Mouse (Mus musculus): Measurements from ENCODE around the gene Syt1.
A peak's percentile ranks its signal among the peaks of the same experiment; 100 is the strongest.

Gene Syt1

DNA sequence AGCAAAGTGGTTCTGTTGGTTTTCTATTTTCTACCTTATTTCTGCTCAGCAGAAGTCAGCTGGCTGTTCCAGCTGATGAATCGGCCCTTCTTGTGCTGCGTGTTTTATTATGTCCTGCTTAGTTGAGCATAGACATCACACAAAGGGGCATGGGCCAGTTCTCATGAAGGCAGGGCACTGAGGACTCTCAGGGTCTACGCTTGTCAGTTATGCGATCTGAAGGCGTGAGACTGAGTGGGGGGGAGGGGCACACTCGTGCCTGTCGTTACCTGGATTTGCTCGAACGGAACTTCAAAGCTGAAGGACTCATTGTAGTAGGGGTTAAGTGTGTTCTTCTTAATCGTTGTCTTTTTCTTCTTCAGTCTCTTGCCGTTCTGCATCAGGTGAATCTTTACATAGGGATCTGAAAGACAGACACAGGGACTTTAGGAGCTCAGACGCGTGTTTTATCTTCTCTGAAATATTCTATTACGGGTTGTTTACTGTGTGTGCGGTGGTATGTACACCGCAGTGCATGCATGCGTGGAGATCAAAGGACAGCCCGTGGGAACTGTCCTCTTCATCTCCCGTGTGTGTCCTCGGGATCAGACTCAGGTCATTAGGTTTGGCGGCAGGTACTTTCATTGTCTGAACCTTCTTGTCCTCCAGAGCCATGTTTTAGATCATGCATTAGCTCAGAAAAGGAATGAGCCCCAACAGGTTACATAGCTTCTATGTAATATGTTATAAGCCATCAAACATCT, 506.5 kb downstream of the Syt1 start:
- no peak for DNase-seq

DNA sequence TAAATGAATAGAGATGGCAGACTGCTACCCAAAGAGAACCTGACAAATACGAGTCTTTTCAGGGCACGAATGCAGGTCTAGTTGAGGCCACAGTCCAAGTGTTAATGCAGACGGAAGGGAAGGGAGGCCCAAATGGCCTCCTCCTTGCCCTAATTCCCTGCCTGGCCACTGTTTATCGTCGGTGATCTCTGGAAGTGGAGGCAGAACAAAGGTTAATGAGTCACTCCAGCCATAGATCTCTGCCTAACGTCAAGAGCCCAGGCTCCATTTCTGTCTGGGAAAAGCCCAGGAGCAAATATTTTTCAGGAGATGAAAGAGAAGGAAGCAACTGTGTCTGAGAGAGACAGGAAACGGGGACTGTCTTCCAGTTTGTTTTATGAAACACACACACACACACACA, 520.6 kb downstream of the Syt1 start:
- DNase-seq = no peak

DNA sequence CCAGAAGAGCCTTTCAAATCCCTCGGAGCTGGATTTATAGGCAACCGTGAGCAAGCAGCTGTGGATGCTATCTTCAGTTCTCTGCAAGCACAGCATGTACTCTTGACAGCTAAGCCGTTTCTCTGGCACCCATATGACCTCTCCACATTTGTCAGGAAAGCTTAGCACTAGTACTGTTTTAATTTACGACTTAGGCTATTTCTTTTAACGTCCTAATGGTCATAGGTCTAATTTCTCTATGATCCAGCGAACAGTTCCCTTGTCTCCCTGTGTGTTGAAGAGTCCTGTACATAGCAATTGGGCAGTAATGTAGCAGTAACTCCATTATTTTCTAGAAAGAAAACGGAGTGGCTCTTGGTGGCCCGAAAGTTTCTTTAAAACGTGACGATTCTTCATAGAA, 526.8 kb downstream of the Syt1 start:
- DNase-seq = no peak

DNA sequence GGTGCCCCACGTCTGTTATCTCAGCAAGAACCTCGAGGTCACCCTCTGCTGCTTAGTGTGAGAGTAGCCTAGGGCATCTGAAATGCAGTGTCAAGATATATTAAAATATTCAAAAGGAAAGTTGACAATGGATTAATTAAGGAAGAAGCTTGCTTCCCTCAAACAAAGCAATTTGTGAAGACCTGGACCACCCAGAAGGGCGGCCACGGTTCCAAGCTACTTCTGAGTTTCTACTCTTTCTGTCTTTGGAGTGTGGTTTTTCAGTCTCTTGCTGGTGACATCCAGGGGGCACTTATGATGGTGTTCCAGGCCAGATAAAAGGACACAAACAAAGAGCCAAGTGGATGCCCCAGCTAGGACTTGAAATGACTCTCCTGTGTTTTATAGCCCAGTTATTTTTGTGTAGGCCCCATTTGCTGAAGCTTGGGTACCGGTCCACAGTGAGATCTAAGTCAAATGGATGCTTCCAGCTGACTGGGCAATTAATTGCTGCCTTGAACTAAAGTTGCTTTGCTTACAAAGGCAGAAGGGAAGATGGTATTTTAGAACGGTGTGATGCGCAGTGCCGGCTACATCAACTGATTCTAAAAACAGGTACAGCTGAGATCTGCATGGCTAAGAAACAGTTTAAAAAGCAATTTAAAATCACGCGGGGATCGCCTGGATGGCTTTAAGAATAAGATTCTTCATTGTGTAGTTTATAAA, 530.5 kb downstream of the Syt1 start:
- DNase-seq = no peak

DNA sequence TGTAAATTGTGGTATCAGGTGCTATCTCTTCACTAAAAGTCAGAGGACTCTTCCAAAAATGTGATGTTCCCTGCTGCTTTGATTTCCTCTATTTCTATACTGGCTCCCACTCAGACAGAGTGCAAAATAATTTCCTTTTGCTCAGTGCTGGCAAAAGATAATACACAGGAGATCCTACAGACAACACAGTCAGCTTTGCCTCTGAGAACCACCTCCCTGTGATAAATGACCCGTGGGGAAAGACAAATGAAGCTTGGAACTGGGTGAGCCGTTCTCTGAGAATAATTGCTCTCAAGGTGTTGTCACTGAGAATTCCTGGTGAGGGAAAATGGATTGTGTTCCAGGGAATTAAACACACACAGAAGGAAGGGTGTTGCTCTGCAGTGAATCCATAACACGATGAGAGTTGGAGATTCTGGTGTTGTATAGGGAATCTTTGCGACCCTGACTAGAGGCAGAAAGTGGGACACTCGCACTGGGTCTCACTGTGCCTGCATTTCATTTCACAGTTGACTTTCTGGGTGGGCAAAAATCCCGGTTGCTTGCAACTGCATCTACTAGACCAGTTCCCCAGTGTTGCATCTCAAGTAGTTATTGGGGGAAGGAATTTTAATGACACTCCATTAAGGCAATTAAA, 540.3 kb downstream of the Syt1 start:
- DNase-seq = no peak

DNA sequence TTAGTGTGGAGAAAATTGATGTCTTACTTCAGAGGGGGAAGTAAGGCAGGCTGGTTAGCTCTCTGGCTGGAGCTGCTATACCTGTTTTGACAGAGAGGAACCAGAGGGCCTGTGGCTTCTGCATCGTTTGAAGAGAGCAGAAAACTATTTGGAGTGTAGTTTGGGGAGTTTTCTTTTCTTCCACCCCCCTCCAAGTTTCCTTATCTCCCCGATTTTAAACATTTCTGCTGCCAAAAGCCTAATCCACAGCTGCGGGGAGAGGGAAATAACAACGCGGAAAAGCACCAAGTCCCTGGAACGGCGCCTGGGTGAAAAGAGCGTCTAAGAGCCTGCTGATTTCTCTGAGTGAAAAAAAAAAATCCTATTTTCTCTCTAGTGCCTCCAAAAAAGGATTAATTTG, 544.2 kb downstream of the Syt1 start:
- no peak for DNase-seq

DNA sequence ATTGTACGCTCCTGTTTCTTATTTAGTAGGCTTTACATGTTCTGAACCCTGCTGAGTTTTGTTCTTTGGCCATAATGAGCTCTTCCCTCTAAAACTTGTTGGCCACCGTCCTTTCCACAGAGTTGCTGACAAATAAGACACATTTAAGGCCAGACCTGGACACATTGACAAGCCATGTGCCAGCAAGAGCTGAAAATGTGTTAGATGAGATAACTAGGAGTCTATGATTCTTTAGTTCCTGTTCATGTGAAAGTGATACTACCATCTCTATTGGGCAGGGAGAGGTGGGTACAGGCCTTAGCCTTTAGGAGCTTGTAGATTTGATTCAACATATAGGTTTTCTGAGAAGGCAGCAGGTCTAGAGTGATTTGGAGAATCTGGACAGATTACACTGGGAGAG, 548.9 kb downstream of the Syt1 start:
- DNase-seq = no peak

DNA sequence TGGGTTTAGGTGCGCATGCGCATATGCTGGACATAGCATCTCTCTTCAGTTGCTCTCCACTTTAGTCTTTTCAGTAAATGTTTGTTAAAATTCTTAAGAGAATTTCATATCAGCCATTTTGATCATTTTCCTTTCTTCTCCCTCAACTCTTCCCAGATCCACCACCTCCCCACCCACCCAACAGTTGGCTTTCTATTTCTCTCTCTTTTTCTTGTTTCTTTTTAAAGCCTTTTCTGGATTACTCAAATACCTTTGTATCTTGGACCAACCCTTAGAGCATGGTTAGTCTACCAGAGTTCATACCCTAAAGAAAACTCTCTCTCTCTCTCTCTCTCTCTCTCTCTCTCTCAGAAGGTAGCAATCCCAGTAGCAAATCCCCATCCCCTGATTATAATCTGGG, 553.7 kb downstream of the Syt1 start:
- no peak for DNase-seq

DNA sequence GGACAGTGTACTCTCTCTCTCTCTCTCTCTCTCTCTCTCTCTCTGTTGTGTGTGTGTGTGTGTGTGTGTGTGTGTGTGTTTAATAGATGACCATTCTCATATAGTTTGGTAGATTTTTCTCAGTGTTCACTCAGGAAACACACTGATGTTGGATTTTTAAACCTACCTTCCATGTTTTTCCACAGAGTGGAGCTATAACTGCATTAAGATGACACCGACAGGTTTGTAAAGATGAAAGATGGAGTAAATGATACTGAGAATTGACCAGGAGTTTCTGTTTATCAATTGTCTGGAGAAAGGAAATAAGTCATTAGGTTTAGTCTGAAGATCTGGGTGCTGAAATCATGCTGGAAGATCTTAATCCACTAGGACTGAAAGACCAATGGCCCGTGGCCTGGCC, 554.9 kb downstream of the Syt1 start:
- DNase-seq = no peak

DNA sequence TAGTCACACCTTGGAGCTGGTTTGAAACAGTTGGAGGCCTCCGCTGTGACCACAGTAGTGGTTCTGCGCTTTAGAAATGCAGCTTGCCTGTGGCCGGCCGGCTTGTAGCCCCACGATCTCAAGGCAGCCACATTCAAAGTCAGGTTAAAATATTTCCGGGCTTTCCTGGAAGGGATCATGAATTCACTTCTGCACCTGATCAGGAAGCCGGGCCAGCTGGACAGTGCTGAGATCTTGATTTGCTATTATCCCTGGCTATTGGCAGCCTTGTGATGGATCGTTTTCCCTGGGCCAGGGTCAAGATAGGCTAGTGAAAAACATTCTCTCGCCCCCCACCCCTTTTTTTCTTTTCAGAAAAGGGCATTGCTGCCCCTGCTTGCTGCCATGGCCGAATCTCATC, 555.6 kb downstream of the Syt1 start:
- no peak for DNase-seq

DNA sequence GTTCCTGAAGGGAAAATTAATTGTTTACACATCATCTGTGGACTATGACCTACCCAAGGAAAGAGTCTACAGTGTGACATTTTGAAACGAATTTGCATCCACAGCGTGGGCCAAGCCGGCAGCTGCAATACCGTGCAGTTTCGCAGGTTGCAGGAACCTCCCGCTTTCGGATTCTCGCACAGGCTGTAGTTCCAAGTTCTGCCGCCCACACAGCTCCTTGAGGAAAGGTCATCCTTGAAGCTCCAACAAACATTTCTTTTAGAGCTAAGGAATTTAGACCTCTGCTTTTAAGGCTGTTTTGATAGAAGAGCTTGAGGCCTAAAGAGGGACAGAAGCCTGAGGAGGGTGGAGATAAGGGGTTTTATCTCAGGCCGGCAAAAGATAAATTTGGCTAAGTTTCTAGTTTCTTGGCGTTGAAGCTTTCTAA, 556.1 kb downstream of the Syt1 start:
- peak; percentile 48 for DNase-seq

DNA sequence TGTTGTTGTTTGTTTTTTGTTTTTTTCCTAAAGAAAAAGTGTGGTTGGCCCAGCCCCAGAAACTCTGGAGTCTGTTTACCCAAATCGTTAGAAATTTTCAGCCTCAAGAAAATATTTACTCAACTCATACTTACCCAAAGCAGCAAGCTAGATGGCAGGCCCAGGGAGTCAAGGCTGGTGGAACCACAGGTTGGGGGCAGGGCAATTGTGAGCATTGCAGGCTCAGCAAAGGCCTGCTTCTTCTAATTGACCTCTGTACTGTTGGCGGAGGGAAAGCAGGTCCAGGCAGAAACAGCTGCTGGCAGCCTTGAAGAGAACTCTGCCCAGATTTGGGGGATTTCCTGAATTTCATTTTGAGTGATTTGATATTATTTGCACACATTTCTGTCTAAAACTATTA, 557.2 kb downstream of the Syt1 start:
- DNase-seq = no peak

DNA sequence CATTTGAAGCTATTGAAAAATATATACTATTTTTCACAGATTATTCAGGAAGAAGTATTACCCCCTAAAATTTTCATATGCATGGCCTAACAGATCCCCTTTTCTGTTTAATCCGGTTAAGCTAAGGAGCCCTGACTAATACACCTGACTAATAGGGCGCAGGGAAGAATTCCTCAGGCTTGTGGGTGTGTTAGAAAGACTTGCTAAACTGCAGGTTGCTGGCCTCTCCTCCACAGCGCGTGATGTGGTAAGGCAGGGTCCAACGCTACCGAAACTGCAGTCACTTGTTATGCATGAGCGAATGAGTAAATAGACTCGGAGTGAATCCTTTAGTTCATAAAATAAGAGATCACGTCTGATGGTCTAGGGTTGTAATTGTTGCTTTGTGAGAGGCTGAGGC, 558.4 kb downstream of the Syt1 start:
- DNase-seq = no peak

DNA sequence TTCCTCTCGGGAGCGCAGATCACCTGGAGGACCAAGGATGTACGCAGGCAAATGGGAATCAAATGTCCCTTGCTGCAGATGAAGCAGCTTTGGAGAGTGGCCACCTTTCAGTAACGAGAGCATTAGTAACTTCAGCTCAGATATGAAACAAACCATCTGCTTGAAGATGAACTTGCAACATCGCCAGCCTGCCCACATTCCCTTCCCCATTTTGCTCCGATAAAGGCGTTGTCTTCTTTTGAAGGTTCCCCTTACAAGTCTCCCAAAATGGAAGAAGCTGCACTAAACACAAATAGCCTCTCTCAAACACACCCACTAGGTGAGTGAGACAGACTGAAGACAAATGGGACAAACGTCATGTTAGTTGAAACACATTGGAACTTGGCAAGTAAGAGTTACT, 559.3 kb downstream of the Syt1 start:
- no peak for DNase-seq

DNA sequence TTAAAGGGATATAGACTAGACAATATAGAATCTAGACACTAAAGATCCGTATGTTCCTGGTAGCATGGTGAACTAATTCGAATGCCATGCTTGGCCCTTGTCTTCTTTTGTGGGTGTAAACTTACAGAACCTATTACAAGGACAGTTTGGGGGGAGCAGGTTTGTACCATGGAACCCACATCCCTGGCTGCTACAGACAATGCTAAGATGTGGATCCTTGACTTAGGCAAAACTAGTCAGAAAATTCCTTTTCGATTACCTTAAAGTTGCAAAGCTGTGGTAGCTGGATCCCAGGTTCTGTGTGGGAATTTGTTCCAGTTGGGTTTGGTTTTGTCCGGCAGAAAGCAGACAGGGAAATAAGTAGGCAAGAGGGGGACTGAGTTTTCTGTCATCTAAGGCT, 560.4 kb downstream of the Syt1 start:
- no peak for DNase-seq

DNA sequence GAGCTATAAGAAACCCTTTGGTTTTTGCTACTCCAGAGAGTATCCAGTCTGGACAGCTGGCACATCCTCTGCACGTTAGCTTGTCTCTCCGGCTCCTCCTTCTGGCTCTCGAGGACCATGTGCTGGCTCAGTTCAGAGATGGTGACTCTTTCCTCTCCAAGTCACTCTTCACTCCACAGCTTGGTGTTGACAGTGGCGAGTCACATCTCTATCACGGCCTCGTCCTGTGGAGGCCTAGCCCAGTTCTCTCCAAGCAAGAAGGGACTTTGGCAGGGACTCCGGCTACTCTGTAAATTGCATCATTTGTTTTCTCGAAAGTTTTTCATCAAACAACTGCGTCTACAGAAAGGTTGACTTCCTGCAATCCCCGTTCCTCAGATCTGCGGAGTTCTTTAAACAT, 562.4 kb downstream of the Syt1 start:
- no peak for DNase-seq
